Mouse (Mus musculus): ENCODE results near the gene Gdf15. TPM values are rescaled to one million over a fixed set of nuclear protein-coding genes. Genes with fewer than 3 reads are reported as not detected.

Gene Gdf15
- polyA plus RNA-seq, 1 experiment from 2014 or later: 4.9 TPM

- peak; percentile 41 for ATAC-seq
- Histone ChIP-seq H3K9ac (peak overlapping the region; percentile 95), H3K4me2 (peak overlapping the region; percentile 94), H3K36me3 (peaks cover 7% of the 10 kb centered on the region; the same call in 1 of the 2 replicates), H3K4me3 (peak overlapping the region; percentile 85), H3K9me3 (replicated peaks) (no peaks in the 10 kb centered on the region), H3K27me3 (replicated peaks) (no peaks in the 10 kb centered on the region; the same call in 1 of the 2 replicates), H3K4me1 (peaks cover 83% of the 10 kb centered on the region), H3K27ac (peak overlapping the region; percentile 81)
- WGBS (ENCODE audit: insufficient replicate concordance): under 1% methylated on average over 38 of the region's 39 CpGs
Measured at GRCm38 (mm10) chr8:70609368-70609848, 22.8 kb downstream of the Gdf15 start.

- Histone ChIP-seq H3K4me3 (peak within 1 kb of the TSS; percentile 85), H3K4me1 (peaks cover 83% of the 10 kb centered on the region), H3K4me2 (peak within 1 kb of the TSS; percentile 94), H3K27me3 (replicated peaks) (no peaks in the 10 kb centered on the region; the same call in 1 of the 2 replicates), H3K27ac (peak within 1 kb of the TSS; percentile 81), H3K9me3 (replicated peaks) (no peaks in the 10 kb centered on the region), H3K9ac (peak within 1 kb of the TSS; percentile 95), H3K36me3 (peaks cover 12% of the 10 kb centered on the region; the same call in 1 of the 2 replicates)
- 4% methylated on average over 26 of the region's 26 CpGs for WGBS (ENCODE audit: insufficient replicate concordance)
- no peak for ATAC-seq
Measured at GRCm38 (mm10) chr8:70608749-70609367, 23.4 kb downstream of the Gdf15 start, which contains the start of gene Ssbp4. Ssbp4 (minus strand) TSS chr8:70608872.

GRCm38 (mm10) chr8:70607898-70608748 is 24.1 kb downstream of the Gdf15 start:
- Histone ChIP-seq H3K27ac (peak overlapping the region; percentile 81), H3K4me1 (peaks cover 80% of the 10 kb centered on the region), H3K9ac (peak overlapping the region; percentile 95), H3K4me3 (peak overlapping the region; percentile 85), H3K36me3 (peaks cover 15% of the 10 kb centered on the region), H3K27me3 (replicated peaks) (no peaks in the 10 kb centered on the region; the same call in 1 of the 2 replicates), H3K4me2 (peak overlapping the region; percentile 94), H3K9me3 (replicated peaks) (no peaks in the 10 kb centered on the region)
- ATAC-seq: peak; percentile 14; the same call in 1 of the 2 replicates
- under 1% methylated on average over 82 of the region's 84 CpGs for WGBS (ENCODE audit: insufficient replicate concordance)

- peak overlapping the region; percentile 85 for H3K4me3 ChIP-seq
- peak overlapping the region; percentile 95 for H3K9ac ChIP-seq
- peaks cover 21% of the 10 kb centered on the region for H3K36me3 ChIP-seq
- peak overlapping the region; percentile 81 for H3K27ac ChIP-seq
- H3K9me3 ChIP-seq (replicated peaks): no peaks in the 10 kb centered on the region
- peak overlapping the region; percentile 94 for H3K4me2 ChIP-seq
- WGBS (ENCODE audit: insufficient replicate concordance): 10% methylated on average over 6 of the region's 6 CpGs
- H3K27me3 ChIP-seq (replicated peaks): no peaks in the 10 kb centered on the region; the same call in 1 of the 2 replicates
- H3K4me1 ChIP-seq: peaks cover 82% of the 10 kb centered on the region
- no peak for ATAC-seq
Measured at GRCm38 (mm10) chr8:70607603-70607897, 24.7 kb downstream of the Gdf15 start.

GRCm38 (mm10) chr8:70606780-70607602 is 25.3 kb downstream of the Gdf15 start:
- Histone ChIP-seq H3K9ac (peak overlapping the region; percentile 95), H3K27ac (peak overlapping the region; percentile 46), H3K9me3 (replicated peaks) (no peaks in the 10 kb centered on the region), H3K4me2 (peak overlapping the region; percentile 94), H3K4me3 (peak overlapping the region; percentile 85), H3K4me1 (peaks cover 83% of the 10 kb centered on the region), H3K27me3 (replicated peaks) (no peaks in the 10 kb centered on the region; the same call in 1 of the 2 replicates), H3K36me3 (peaks cover 26% of the 10 kb centered on the region)
- no peak for ATAC-seq
- 54% methylated on average over 18 of the region's 18 CpGs for WGBS (ENCODE audit: insufficient replicate concordance)

- no peak overlapping the region for H3K4me3 ChIP-seq
- peaks cover 84% of the 10 kb centered on the region for H3K4me1 ChIP-seq
- H3K27me3 ChIP-seq (replicated peaks): no peaks in the 10 kb centered on the region; the same call in 1 of the 2 replicates
- H3K9ac ChIP-seq: 0 out of 2 replicates have a peak overlapping the region, but pooled peaks have one; percentile 95
- WGBS (ENCODE audit: insufficient replicate concordance): 74% methylated on average over 9 of the region's 9 CpGs
- H3K36me3 ChIP-seq: peaks cover 30% of the 10 kb centered on the region
- peak overlapping the region; percentile 46; the same call in 1 of the 2 replicates for H3K27ac ChIP-seq
- H3K4me2 ChIP-seq: peak overlapping the region; percentile 94
- ATAC-seq: no peak
- no peaks in the 10 kb centered on the region for H3K9me3 ChIP-seq (replicated peaks)
Measured at GRCm38 (mm10) chr8:70605871-70606779, 26.1 kb downstream of the Gdf15 start.

- no peak for ATAC-seq
- WGBS (ENCODE audit: insufficient replicate concordance): 83% methylated on average over 7 of the region's 7 CpGs
- no peak overlapping the region for H3K4me3 ChIP-seq
- H3K4me1 ChIP-seq: peaks cover 85% of the 10 kb centered on the region
- peaks cover 40% of the 10 kb centered on the region for H3K36me3 ChIP-seq
- H3K27me3 ChIP-seq (replicated peaks): no peaks in the 10 kb centered on the region; the same call in 1 of the 2 replicates
- H3K9ac ChIP-seq: no peak overlapping the region
- H3K4me2 ChIP-seq: no peak overlapping the region
- H3K27ac ChIP-seq: 0 out of 2 replicates have a peak overlapping the region, but pooled peaks have one; percentile 11
- H3K9me3 ChIP-seq (replicated peaks): no peaks in the 10 kb centered on the region
Measured at GRCm38 (mm10) chr8:70604558-70604957, 27.7 kb downstream of the Gdf15 start.

GRCm38 (mm10) chr8:70602139-70602811 is 30.0 kb downstream of the Gdf15 start:
- Histone ChIP-seq H3K36me3 (peaks cover 62% of the 10 kb centered on the region), H3K9me3 (replicated peaks) (no peaks in the 10 kb centered on the region), H3K4me1 (peaks cover 86% of the 10 kb centered on the region), H3K9ac (no peak overlapping the region), H3K27me3 (replicated peaks) (no peaks in the 10 kb centered on the region), H3K4me3 (no peak overlapping the region), H3K4me2 (no peak overlapping the region), H3K27ac (peak overlapping the region; percentile 39; the same call in 1 of the 2 replicates)
- WGBS (ENCODE audit: insufficient replicate concordance): 80% methylated on average over 13 of the region's 13 CpGs
- no peak for ATAC-seq

GRCm38 (mm10) chr8:70601271-70601649 is 31.0 kb downstream of the Gdf15 start:
- Histone ChIP-seq H3K27me3 (replicated peaks) (no peaks in the 10 kb centered on the region), H3K4me1 (peaks cover 86% of the 10 kb centered on the region), H3K9ac (peak overlapping the region; percentile 45; the same call in 1 of the 2 replicates)

More at GRCm38 (mm10) chr8:70601271-70601649, 31.0 kb downstream of the Gdf15 start:
- H3K4me3 ChIP-seq: peak overlapping the region; percentile 13; the same call in 1 of the 2 replicates
- H3K27ac ChIP-seq: peak overlapping the region; percentile 62
- no peaks in the 10 kb centered on the region for H3K9me3 ChIP-seq (replicated peaks)
- peaks cover 73% of the 10 kb centered on the region for H3K36me3 ChIP-seq
- H3K4me2 ChIP-seq: peak overlapping the region; percentile 63
- WGBS (ENCODE audit: insufficient replicate concordance): 3% methylated on average over 26 of the region's 26 CpGs
- ATAC-seq: peak; percentile 78
